Mouse (Mus musculus): ENCODE results near the gene Ermp1.

Ermp1 gene

GRCm38 (mm10) chr19:29647651-29648549 lies at the start of gene Ermp1:
Gene Ermp1 (minus strand): TSS chr19:29648415.
- DNase-seq (ENCODE audit: low read depth) = peak; percentile 87

GRCm38 (mm10) chr19:29697245-29697874 lies 49.1 kb upstream of the Ermp1 start, which contains the start of gene Mlana:
Gene Mlana (plus strand): TSS chr19:29697824.
- no peak for DNase-seq (ENCODE audit: low read depth)

GRCm38 (mm10) chr19:29696840-29697239 lies 48.6 kb upstream of the Ermp1 start:
- DNase-seq (ENCODE audit: low read depth) = no peak

- DNase-seq (ENCODE audit: low read depth) = no peak
Observed at GRCm38 (mm10) chr19:29696309-29696708, 48.1 kb upstream of the Ermp1 start.

GRCm38 (mm10) chr19:29695071-29695470 lies 46.9 kb upstream of the Ermp1 start:
- DNase-seq (ENCODE audit: low read depth) = no peak

GRCm38 (mm10) chr19:29683844-29684540 lies 35.8 kb upstream of the Ermp1 start:
- peak; percentile 84 for DNase-seq (ENCODE audit: low read depth)

- peak; percentile 37 for DNase-seq (ENCODE audit: low read depth)
Observed at GRCm38 (mm10) chr19:29680182-29681152, 32.3 kb upstream of the Ermp1 start.

GRCm38 (mm10) chr19:29678181-29678778 lies 30.1 kb upstream of the Ermp1 start:
- peak; percentile 48 for DNase-seq (ENCODE audit: low read depth)

GRCm38 (mm10) chr19:29676479-29677193 lies 28.4 kb upstream of the Ermp1 start:
- DNase-seq (ENCODE audit: low read depth) = no peak

- DNase-seq (ENCODE audit: low read depth) = no peak
Observed at GRCm38 (mm10) chr19:29675562-29676078, 27.4 kb upstream of the Ermp1 start.

GRCm38 (mm10) chr19:29674946-29675345 lies 26.7 kb upstream of the Ermp1 start:
- DNase-seq (ENCODE audit: low read depth) = no peak

- no peak for DNase-seq (ENCODE audit: low read depth)
Observed at GRCm38 (mm10) chr19:29672660-29673059, 24.4 kb upstream of the Ermp1 start.

- DNase-seq (ENCODE audit: low read depth) = no peak
Observed at GRCm38 (mm10) chr19:29671160-29671559, 22.9 kb upstream of the Ermp1 start.

GRCm38 (mm10) chr19:29670247-29670646 lies 22.0 kb upstream of the Ermp1 start:
- peak; percentile 21 for DNase-seq (ENCODE audit: low read depth)

- no peak for DNase-seq (ENCODE audit: low read depth)
Observed at GRCm38 (mm10) chr19:29668135-29668534, 19.9 kb upstream of the Ermp1 start.

- DNase-seq (ENCODE audit: low read depth) = peak; percentile 98
Observed at GRCm38 (mm10) chr19:29666965-29667594, 18.9 kb upstream of the Ermp1 start.

GRCm38 (mm10) chr19:29666164-29666563 lies 17.9 kb upstream of the Ermp1 start:
- no peak for DNase-seq (ENCODE audit: low read depth)

- DNase-seq (ENCODE audit: low read depth) = no peak
Observed at GRCm38 (mm10) chr19:29664934-29665333, 16.7 kb upstream of the Ermp1 start.

- DNase-seq (ENCODE audit: low read depth) = no peak
Observed at GRCm38 (mm10) chr19:29663780-29664179, 15.6 kb upstream of the Ermp1 start.
